Mouse (Mus musculus): ENCODE results near the gene Cyp1b1. TPM values are rescaled to one million over a fixed set of nuclear protein-coding genes. Genes with fewer than 3 reads are reported as not detected.

Gene Cyp1b1
- polyA plus RNA-seq, 1 experiment from 2014 or later: 9.1 TPM

DNA sequence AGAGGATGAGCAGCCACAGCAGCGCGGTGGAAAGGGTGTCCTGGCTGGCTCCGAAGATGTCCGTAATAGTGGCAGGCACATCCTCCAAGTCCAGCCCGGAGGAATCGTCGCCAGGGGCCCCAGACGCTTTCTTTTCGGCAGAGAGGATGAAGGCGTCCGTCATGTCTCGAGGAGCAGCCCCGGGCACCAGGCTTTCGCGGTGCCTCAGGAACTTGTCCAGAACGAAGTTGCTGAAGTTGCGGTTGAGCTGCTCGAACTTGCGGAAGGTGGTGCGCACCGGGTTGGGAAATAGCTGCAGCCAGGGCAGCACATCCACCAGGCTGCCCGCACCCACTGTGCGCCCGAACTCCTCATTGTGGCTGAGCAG lies 1.6 kb downstream of the Cyp1b1 start:
- Histone ChIP-seq H3K4me3 (replicated peaks) (peak overlapping the region; percentile 42), H3K27me3 (replicated peaks) (peaks cover 38% of the 10 kb centered on the region), H3K36me3 (no peaks in the 10 kb centered on the region), H3K4me1 (peaks cover 33% of the 10 kb centered on the region), H3K27ac (no peak overlapping the region), H3K9me3 (no peaks in the 10 kb centered on the region), H3K9ac (0 out of 2 replicates have a peak overlapping the region, but pooled peaks have one; percentile 9), H3K4me2 (peak overlapping the region; percentile 89)
- ATAC-seq (ENCODE audit: insufficient read depth, low FRiP score, low read depth): no peak
- WGBS: under 1% methylated on average over 24 of the region's 24 CpGs

DNA sequence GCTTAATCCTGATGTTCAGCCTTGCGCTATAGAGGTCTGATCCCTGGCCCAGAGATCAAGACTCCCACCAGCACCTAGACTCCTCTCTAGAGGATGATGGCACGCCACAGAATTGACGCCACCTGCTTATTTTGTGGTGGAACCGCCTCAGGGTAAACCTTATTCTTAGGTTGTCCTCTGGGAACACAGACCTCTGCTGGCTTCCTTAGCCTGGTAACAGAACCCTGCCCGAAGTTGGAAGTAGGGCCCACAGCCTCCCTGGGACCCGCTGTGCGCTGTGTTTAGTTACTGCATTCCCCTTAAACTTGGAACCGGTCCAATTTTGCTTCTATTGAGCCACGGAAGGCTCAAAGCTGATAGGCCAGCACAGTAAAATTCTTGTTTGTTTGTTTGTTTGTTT lies 2.3 kb downstream of the Cyp1b1 start:
- Histone ChIP-seq H3K4me2 (peak overlapping the region; percentile 27; the same call in 1 of the 2 replicates), H3K36me3 (no peaks in the 10 kb centered on the region), H3K4me1 (peaks cover 33% of the 10 kb centered on the region), H3K4me3 (replicated peaks) (peak overlapping the region; percentile 42; the same call in 1 of the 2 replicates), H3K9me3 (no peaks in the 10 kb centered on the region), H3K9ac (no peak overlapping the region), H3K27me3 (replicated peaks) (peaks cover 38% of the 10 kb centered on the region), H3K27ac (no peak overlapping the region)
- no peak for ATAC-seq (ENCODE audit: insufficient read depth, low FRiP score, low read depth)
- WGBS: 15% methylated on average over 9 of the region's 9 CpGs

DNA sequence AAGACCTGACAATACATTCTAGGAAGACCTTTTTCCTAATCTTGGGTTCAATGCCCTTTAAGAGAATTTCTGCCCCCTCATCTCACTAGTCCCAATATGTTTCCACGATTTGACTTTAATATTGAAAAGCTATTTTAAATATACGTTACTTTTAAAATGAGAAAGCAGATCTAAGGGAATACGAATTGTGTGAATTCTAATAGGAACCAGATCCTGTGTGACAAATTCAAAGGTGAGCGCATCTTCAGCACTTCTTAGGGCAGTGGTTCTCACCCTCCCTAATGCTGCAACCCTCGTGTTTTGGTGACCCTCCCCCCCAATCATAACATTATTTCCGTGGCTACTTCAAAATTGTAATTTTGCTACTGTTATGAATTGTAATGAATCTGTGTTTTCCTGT lies 2.9 kb downstream of the Cyp1b1 start:
- Histone ChIP-seq H3K4me2 (no peak overlapping the region), H3K9me3 (no peaks in the 10 kb centered on the region), H3K36me3 (no peaks in the 10 kb centered on the region), H3K27me3 (replicated peaks) (peaks cover 38% of the 10 kb centered on the region), H3K4me3 (replicated peaks) (peak overlapping the region; percentile 1; the same call in 1 of the 2 replicates), H3K9ac (no peak overlapping the region), H3K27ac (no peak overlapping the region), H3K4me1 (peaks cover 33% of the 10 kb centered on the region)
- ATAC-seq (ENCODE audit: insufficient read depth, low FRiP score, low read depth): no peak
- whole genome bisulfite sequencing: 31% methylated on average over 6 of the region's 6 CpGs

DNA sequence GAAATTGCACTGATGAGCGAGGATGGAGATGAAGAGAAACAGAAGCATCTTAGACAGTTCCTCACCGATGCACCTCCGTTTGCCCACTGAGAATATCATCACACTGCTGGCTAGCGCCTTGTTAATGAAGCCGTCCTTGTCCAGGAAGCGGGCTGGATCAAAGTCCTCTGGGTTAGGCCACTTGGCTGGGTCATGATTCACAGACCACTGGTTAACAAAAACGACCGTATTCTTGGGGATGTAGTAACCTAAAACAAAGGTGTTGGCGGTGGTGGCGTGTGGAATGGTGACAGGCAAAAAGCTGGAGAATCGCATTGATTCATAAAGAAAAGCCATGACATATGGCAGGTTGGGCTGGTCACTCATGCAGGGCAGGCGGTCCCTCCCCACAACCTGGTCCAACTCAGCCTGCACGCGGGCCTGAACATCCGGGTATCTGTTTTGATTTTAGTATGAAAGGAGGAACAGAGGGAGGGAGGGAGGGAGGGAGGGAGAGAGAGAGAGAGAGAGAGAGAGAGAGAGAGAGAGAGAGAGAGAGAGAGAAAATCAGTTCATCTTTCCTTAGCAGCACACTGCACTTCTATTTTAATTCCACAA lies 4.5 kb downstream of the Cyp1b1 start:
- H3K4me2 ChIP-seq: no peak overlapping the region
- H3K27ac ChIP-seq: no peak overlapping the region
- no peak overlapping the region for H3K9ac ChIP-seq
- H3K36me3 ChIP-seq: no peaks in the 10 kb centered on the region
- H3K27me3 ChIP-seq (replicated peaks): peaks cover 35% of the 10 kb centered on the region
- no peak overlapping the region for H3K4me3 ChIP-seq (replicated peaks)
- peaks cover 27% of the 10 kb centered on the region for H3K4me1 ChIP-seq
- ATAC-seq (ENCODE audit: insufficient read depth, low FRiP score, low read depth): no peak
- no peaks in the 10 kb centered on the region for H3K9me3 ChIP-seq
- 36% methylated on average over 15 of the region's 15 CpGs for WGBS

DNA sequence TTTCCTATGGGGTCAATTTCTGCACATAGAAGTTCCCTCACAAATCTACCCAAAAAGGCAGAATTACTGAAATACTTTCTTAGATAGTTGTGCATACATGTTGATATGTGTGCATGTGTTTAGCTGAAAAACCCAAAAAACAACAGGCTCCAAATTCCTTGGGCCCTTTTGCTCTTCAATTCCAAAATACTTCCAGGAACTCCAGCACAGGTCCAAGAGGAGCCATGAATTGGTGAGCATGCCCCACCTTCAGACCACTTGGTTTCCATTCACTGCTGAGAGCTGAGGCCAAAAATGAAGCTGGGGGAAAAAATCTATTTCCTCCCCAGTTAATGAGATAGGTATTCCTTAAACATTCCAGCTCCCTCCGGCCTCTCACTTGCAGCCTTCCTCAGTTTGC lies 5.1 kb downstream of the Cyp1b1 start:
- ATAC-seq (ENCODE audit: insufficient read depth, low FRiP score, low read depth): no peak
- no peak overlapping the region for H3K4me3 ChIP-seq (replicated peaks)
- H3K27me3 ChIP-seq (replicated peaks): peaks cover 34% of the 10 kb centered on the region
- peaks cover 22% of the 10 kb centered on the region for H3K4me1 ChIP-seq
- H3K36me3 ChIP-seq: no peaks in the 10 kb centered on the region
- no peak overlapping the region for H3K27ac ChIP-seq
- no peak overlapping the region for H3K4me2 ChIP-seq
- WGBS: 71% methylated on average over 1 of the region's 1 CpGs
- no peak overlapping the region for H3K9ac ChIP-seq
- H3K9me3 ChIP-seq: no peaks in the 10 kb centered on the region

DNA sequence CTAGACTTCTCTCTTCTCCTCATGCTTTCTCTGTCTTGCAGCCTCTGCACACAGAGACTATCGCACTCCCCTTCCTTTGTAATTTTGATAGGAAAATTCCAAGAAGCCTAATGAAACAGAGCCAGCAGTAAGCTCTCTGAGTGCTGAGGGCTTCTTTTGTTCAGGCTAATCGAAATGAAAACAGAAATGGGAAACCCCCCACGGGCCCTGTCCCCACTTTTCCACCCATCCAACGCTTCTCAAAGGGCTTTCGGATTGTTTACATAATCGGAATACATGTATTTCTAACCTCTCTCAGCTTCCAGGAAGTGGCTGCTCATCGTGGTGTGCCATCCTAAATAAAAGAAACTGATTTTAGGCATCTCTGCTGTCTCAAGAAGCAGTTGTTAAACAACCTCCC lies 6.7 kb downstream of the Cyp1b1 start:
- Histone ChIP-seq H3K4me3 (replicated peaks) (no peak overlapping the region), H3K27ac (no peak overlapping the region), H3K36me3 (no peaks in the 10 kb centered on the region), H3K9me3 (no peaks in the 10 kb centered on the region), H3K27me3 (replicated peaks) (peaks cover 19% of the 10 kb centered on the region), H3K4me1 (peaks cover 7% of the 10 kb centered on the region; the same call in 1 of the 2 replicates), H3K4me2 (no peak overlapping the region), H3K9ac (no peak overlapping the region)
- ATAC-seq (ENCODE audit: insufficient read depth, low FRiP score, low read depth): no peak
- 18% methylated on average over 7 of the region's 7 CpGs for WGBS

DNA sequence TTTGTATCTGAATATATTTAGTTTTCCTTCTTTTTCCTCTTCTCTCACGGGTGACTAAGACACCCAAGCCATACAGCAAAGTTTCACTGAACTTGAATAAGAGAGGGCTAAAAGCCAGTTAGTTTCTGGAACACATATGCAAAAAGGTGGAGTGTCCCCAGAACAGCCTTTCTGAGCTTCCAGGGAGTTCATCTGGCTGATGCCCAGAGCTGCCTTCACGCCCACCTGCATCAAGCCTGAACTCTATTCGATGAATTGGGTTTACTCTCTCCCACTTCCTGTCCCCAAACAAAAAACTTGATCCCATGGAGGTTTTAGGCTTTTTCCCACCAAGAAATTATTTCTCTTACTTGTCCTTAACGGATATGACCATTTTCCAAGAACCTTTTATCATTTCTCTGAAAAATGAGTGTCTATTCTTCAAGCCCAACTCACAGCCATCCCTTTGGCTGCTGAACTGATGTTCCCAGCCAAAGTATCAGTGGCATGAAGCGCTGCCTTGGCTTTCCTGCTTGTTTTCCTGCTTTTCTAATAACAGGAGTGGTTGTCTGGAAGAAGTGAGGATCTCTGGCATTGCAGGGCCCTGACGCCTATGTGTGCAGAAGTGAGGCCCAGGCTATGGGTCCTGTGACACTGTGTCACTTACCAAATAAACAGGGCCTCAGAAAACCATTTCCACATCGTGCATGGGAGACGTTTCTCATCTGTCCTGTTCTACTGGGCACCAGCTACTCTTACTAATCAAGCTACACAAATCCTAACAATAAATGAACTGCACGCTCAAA lies 9.0 kb downstream of the Cyp1b1 start:
- H3K27ac ChIP-seq: no peak overlapping the region
- H3K4me2 ChIP-seq: no peak overlapping the region
- H3K9me3 ChIP-seq: no peaks in the 10 kb centered on the region
- H3K4me3 ChIP-seq (replicated peaks): no peak overlapping the region
- no peak for ATAC-seq (ENCODE audit: insufficient read depth, low FRiP score, low read depth)
- no peaks in the 10 kb centered on the region for H3K36me3 ChIP-seq
- H3K9ac ChIP-seq: no peak overlapping the region
- no peaks in the 10 kb centered on the region for H3K4me1 ChIP-seq
- H3K27me3 ChIP-seq (replicated peaks): peaks cover 7% of the 10 kb centered on the region
- 60% methylated on average over 9 of the region's 9 CpGs for WGBS

DNA sequence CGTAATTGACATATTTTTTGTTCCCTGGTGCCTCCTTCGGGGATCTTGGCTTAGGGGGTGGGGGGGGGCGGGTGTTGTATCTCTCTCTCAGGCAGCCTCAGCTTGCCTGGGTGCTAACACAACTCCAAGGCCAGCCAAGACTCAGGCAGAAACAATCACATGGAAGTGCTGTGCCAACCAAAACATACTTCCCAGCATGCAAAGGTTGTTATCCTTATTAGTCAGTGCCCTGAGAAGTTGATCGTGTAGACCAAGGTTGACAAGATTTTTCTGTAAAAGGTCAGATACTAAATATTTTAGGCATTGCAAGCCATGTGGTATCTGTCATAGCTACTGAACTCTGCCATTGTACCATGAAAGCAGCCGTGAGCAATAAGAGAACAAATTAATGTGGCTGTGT lies 14.0 kb downstream of the Cyp1b1 start:
- Histone ChIP-seq H3K9me3 (no peaks in the 10 kb centered on the region), H3K4me1 (no peaks in the 10 kb centered on the region), H3K27ac (no peak overlapping the region), H3K36me3 (no peaks in the 10 kb centered on the region), H3K4me2 (no peak overlapping the region), H3K4me3 (replicated peaks) (no peak overlapping the region), H3K27me3 (replicated peaks) (no peaks in the 10 kb centered on the region), H3K9ac (no peak overlapping the region)
- ATAC-seq (ENCODE audit: insufficient read depth, low FRiP score, low read depth): no peak
- WGBS: 73% methylated on average over 5 of the region's 5 CpGs

DNA sequence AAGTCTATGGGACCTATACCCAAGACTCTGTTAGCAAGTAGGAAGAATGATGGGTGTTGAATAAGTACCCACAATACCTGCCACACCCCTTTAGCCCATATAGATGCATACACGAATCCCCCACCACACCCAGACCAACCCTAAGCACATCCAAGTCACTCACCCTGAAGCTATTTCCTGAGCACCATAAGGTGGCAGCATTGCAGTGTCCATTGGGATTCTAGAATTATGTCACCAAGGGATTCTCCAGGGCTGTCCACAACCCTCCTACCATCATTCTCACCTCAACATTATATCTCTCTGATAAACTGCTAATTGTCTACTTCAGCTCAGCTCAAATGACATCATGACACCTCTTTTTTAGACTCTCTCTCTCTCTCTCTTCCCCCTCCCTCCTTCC lies 15.7 kb downstream of the Cyp1b1 start:
- Histone ChIP-seq H3K4me1 (no peaks in the 10 kb centered on the region), H3K27me3 (replicated peaks) (no peaks in the 10 kb centered on the region), H3K36me3 (no peaks in the 10 kb centered on the region), H3K4me3 (replicated peaks) (no peak overlapping the region), H3K4me2 (no peak overlapping the region), H3K9ac (no peak overlapping the region), H3K9me3 (no peaks in the 10 kb centered on the region), H3K27ac (no peak overlapping the region)
- no peak for ATAC-seq (ENCODE audit: insufficient read depth, low FRiP score, low read depth)
- 38% methylated on average over 1 of the region's 1 CpGs for WGBS

DNA sequence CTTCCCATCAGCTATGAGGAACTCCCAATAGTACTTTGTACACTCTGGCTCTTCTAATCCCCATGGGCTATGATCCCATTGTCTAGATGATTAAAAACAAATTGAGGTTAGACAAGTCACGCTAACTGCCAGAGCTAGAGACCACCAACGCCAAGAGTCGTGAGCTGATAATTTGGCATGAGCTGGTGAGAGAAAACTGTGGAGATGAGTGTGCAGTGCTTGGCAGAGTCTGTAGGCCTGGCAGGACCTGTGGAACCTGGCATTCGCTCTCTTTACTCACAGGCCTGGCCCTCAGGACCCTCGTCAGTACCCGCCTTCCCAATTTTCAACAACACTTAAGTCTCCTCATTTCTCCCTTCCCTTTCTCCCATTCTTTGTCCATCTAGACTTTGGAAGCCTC lies 19.3 kb downstream of the Cyp1b1 start:
- Histone ChIP-seq H3K4me2 (no peak overlapping the region), H3K27ac (no peak overlapping the region), H3K4me1 (no peaks in the 10 kb centered on the region), H3K27me3 (replicated peaks) (no peaks in the 10 kb centered on the region), H3K9me3 (no peaks in the 10 kb centered on the region), H3K36me3 (no peaks in the 10 kb centered on the region), H3K9ac (no peak overlapping the region), H3K4me3 (replicated peaks) (no peak overlapping the region)
- ATAC-seq (ENCODE audit: insufficient read depth, low FRiP score, low read depth): no peak
- 94% methylated on average over 6 of the region's 6 CpGs for WGBS

DNA sequence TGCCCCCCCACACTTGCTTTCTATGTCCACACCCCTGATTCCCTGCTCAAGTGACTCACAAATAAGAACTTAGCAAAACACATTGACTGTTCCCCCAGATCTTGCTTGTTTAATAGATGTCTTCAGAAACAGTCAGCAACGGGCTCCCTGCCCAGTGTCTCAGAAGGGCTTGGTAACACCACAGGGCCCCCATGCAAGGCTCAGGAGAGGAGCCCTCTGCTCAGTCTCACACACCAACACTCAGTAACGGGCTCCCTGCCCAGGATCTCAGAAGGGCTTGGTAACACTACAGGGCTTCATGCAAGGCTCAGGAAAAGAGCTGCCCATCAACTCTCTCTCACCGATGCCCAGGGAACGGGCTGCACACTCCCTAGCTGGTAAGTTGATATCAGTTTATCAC lies 19.8 kb downstream of the Cyp1b1 start:
- no peak overlapping the region for H3K27ac ChIP-seq
- H3K36me3 ChIP-seq: no peaks in the 10 kb centered on the region
- H3K4me2 ChIP-seq: no peak overlapping the region
- no peak for ATAC-seq (ENCODE audit: insufficient read depth, low FRiP score, low read depth)
- no peaks in the 10 kb centered on the region for H3K9me3 ChIP-seq
- H3K9ac ChIP-seq: no peak overlapping the region
- H3K4me3 ChIP-seq (replicated peaks): no peak overlapping the region
- H3K27me3 ChIP-seq (replicated peaks): no peaks in the 10 kb centered on the region
- no peaks in the 10 kb centered on the region for H3K4me1 ChIP-seq
- WGBS: 71% methylated on average over 4 of the region's 4 CpGs

DNA sequence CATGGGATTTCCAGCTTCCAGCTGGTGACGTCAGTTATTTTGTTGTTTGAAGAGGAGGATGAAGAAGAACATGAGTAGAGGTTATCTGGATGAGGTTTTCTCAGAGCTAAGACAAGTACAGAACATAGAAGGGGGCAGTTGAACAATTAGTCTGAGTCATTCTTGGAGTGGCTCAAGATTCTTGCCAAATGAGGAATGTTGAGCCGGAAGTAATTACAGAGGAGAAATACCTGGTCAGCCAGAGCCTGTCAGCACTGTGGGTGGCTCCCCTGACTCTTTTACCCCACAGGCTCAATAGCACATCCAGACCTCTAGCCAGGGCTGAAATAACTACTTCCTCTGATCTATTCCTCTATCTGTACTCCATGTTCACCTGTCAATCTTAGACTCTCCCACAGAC lies 44.0 kb downstream of the Cyp1b1 start:
- Histone ChIP-seq H3K9me3 (no peaks in the 10 kb centered on the region), H3K4me2 (no peak overlapping the region), H3K9ac (no peak overlapping the region), H3K36me3 (no peaks in the 10 kb centered on the region), H3K27ac (no peak overlapping the region), H3K4me1 (no peaks in the 10 kb centered on the region), H3K4me3 (replicated peaks) (no peak overlapping the region), H3K27me3 (replicated peaks) (no peaks in the 10 kb centered on the region)
- WGBS: 70% methylated on average over 2 of the region's 2 CpGs
- no peak for ATAC-seq (ENCODE audit: insufficient read depth, low FRiP score, low read depth)
